Mouse (Mus musculus) erythroblast, embryonic 14.5 days (primary cell): Measurements from ENCODE around the gene Fsip1.

Experiments
- GATA1 ChIP-seq: IDR thresholded peaks from 2 replicates; pipeline ENCODE4 v1.6.1; 2012; ENCODE audit warnings: low read length, inconsistent platforms, mixed read lengths
- TAL1 ChIP-seq: IDR thresholded peaks from 3 replicates; pipeline ENCODE4 v1.6.1; 2012; ENCODE audit warnings: low read length, inconsistent platforms, mixed read lengths

DNA sequence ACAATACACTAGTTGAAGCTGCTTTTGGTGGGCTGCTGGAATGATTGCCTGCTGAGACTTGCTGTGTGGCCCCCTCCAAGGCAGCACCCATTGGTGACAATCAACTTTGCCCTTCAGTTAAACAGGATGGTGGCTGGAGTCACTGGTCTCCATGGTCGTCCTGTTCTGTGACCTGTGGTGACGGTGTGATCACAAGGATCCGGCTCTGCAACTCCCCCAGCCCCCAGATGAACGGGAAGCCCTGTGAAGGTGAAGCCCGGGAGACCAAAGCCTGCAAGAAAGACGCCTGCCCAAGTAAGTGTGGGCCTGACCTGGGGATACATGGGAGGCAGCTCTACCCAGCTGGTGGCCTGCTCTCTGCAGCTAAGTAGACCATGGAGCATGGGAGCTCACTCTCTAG, 138.7 kb downstream of the Fsip1 start:
- TF ChIP-seq GATA1 (no peak), TAL1 (no peak)
